Mouse (Mus musculus) cortical plate, adult 2 months (tissue): ENCODE results near the gene Gm17606.

ENCODE experiments used
- CTCF ChIP-seq: fragments of 200-500 bp; IDR thresholded peaks from 2 replicates; pipeline ENCODE4 v1.5.1; 2011; ENCODE audit warnings: mild to moderate bottlenecking, control low read depth, low read length; ENCODE audit not compliant: insufficient read depth; ENCODE audit errors: extremely low read depth
- POLR2A ChIP-seq: fragments of 200-500 bp; IDR thresholded peaks from 2 replicates; pipeline ENCODE4 v1.6.1; 2011; ENCODE audit warnings: mild to moderate bottlenecking, low read length, control low read depth; ENCODE audit not compliant: insufficient read depth; ENCODE audit errors: extremely low read depth

DNA sequence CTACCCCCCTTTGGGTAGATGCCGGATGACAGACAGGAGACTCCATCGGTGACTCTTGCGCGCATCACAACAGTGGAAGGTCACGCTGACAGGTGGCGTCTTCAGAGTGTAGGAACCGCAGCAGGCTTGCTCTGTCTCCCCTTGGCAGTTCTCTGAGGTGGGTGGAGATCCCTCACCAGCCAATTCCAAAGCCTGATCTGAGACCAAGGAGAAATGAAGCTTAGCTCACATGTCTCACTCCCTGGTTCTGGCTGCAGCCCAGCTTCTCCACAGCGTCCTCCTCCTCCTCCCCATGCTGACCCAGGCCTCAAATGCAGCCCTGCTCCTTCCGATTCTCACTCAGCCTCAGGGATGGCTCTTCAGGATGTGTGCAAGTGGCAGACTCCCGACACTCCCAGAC, 15.8 kb upstream of the Gm17606 start:
- TF ChIP-seq CTCF: no peak
- no peak for TF ChIP-seq POLR2A
